Mouse (Mus musculus) embryonic facial prominence, embryonic 12.5 days (tissue): ENCODE measurements at regions not wholly inside any gene's neighbourhood (a gene's known extent, or its start where the extent isn't known, plus 50 kb on each side); places are given as distances from the start of the nearest gene placed in this dataset.

ENCODE experiments used
- ATAC-seq: fragments of 200-750 bp; cut with Nextera tagmentation; 2 replicates; pipeline ENCODE4 v1.8.0; 2017; ENCODE audit not compliant: insufficient number of reproducible peaks, insufficient read depth, low FRiP score, low TSS enrichment
- H3K27ac ChIP-seq: fragments of 300-500 bp; sonication (generic); 2 replicates; pipeline ENCODE4 v1.5.1; 2016; ENCODE audit warnings: mild to moderate bottlenecking
- H3K27me3 ChIP-seq: fragments of 300-500 bp; sonication (generic); 2 replicates; pipeline ENCODE4 v1.6.1; 2016; ENCODE audit warnings: mild to moderate bottlenecking, moderate library complexity
- H3K36me3 ChIP-seq: fragments of 300-500 bp; sonication (generic); 2 replicates; pipeline ENCODE4 v1.6.1; 2016; ENCODE audit warnings: mild to moderate bottlenecking
- H3K4me1 ChIP-seq: fragments of 300-500 bp; sonication (generic); 2 replicates; pipeline ENCODE4 v1.6.1; 2016
- H3K4me2 ChIP-seq: fragments of 300-500 bp; sonication (generic); replicated peaks from 2 replicates; pipeline ENCODE4 v1.6.1; 2016; ENCODE audit warnings: mild to moderate bottlenecking, moderate library complexity
- H3K4me3 ChIP-seq: fragments of 300-500 bp; sonication (generic); 2 replicates; pipeline ENCODE4 v1.5.1; 2016; ENCODE audit warnings: mild to moderate bottlenecking
- H3K9ac ChIP-seq: fragments of 300-500 bp; sonication (generic); 2 replicates; pipeline ENCODE4 v1.6.1; 2016; ENCODE audit warnings: mild to moderate bottlenecking, moderate library complexity
- H3K9me3 ChIP-seq: fragments of 300-500 bp; sonication (generic); 2 replicates; pipeline ENCODE4 v1.6.1; 2016; ENCODE audit warnings: mild to moderate bottlenecking, moderate library complexity
- WGBS: fragments of 180-500 bp; shearing (Covaris S2); methylation state at CpG from one replicate; pipeline ENCODE4 v1.1.7; 2016; 5-methylcytosine and 5-hydroxymethylcytosine counted together

- no peaks in the 10 kb centered on the region for H3K4me1 ChIP-seq
- no peak overlapping the region for H3K4me2 ChIP-seq
- no peak for ATAC-seq
- H3K36me3 ChIP-seq = no peaks in the 10 kb centered on the region
- no peak overlapping the region for H3K4me3 ChIP-seq
- no peak overlapping the region for H3K9ac ChIP-seq
- no peak overlapping the region for H3K27ac ChIP-seq
- 70% methylated on average over 1 of the region's 1 CpGs for WGBS
- H3K27me3 ChIP-seq = no peaks in the 10 kb centered on the region
- no peaks in the 10 kb centered on the region for H3K9me3 ChIP-seq
These were observed 65.3 kb downstream of the Lpar4 start for GRCm38 (mm10) chrX:106985684-106986083.

GRCm38 (mm10) chrX:106986794-106987193 is 66.4 kb downstream of the Lpar4 start:
- no peaks in the 10 kb centered on the region for H3K36me3 ChIP-seq
- no peak overlapping the region for H3K27ac ChIP-seq
- no peak overlapping the region for H3K9ac ChIP-seq
- WGBS = 45% methylated on average over 3 of the region's 3 CpGs
- no peaks in the 10 kb centered on the region for H3K27me3 ChIP-seq
- H3K4me1 ChIP-seq = no peaks in the 10 kb centered on the region
- no peak overlapping the region for H3K4me3 ChIP-seq
- no peak for ATAC-seq
- no peaks in the 10 kb centered on the region for H3K9me3 ChIP-seq
- no peak overlapping the region for H3K4me2 ChIP-seq

GRCm38 (mm10) chrX:106987779-106988178 is 67.4 kb downstream of the Lpar4 start:
- H3K4me1 ChIP-seq = no peaks in the 10 kb centered on the region
- H3K4me3 ChIP-seq = no peak overlapping the region
- no peaks in the 10 kb centered on the region for H3K27me3 ChIP-seq
- H3K9me3 ChIP-seq = no peaks in the 10 kb centered on the region
- H3K9ac ChIP-seq = no peak overlapping the region
- WGBS = 46% methylated on average over 4 of the region's 4 CpGs
- no peak overlapping the region for H3K4me2 ChIP-seq
- no peaks in the 10 kb centered on the region for H3K36me3 ChIP-seq
- H3K27ac ChIP-seq = no peak overlapping the region
- no peak for ATAC-seq

GRCm38 (mm10) chrX:107004496-107004895 is 83.8 kb upstream of the P2ry10 start:
- H3K9me3 ChIP-seq = no peaks in the 10 kb centered on the region
- WGBS = 49% methylated on average over 7 of the region's 7 CpGs
- no peaks in the 10 kb centered on the region for H3K27me3 ChIP-seq
- no peaks in the 10 kb centered on the region for H3K36me3 ChIP-seq
- H3K4me1 ChIP-seq = no peaks in the 10 kb centered on the region
- no peak overlapping the region for H3K4me3 ChIP-seq
- no peak overlapping the region for H3K27ac ChIP-seq
- H3K4me2 ChIP-seq = no peak overlapping the region
- H3K9ac ChIP-seq = no peak overlapping the region
- no peak for ATAC-seq

GRCm38 (mm10) chrX:107008968-107009367 is 79.3 kb upstream of the P2ry10 start:
- WGBS = 30% methylated on average over 4 of the region's 4 CpGs
- 0 out of 2 replicates have a peak, but pooled peaks have one; percentile 22 for ATAC-seq

GRCm38 (mm10) chrX:107012615-107013014 is 75.7 kb upstream of the P2ry10 start:
- no peaks in the 10 kb centered on the region for H3K36me3 ChIP-seq
- WGBS = 61% methylated on average over 3 of the region's 3 CpGs
- H3K27ac ChIP-seq = no peak overlapping the region

More at GRCm38 (mm10) chrX:107008968-107009367, 79.3 kb upstream of the P2ry10 start:
- H3K9me3 ChIP-seq = no peaks in the 10 kb centered on the region
- H3K4me1 ChIP-seq = no peaks in the 10 kb centered on the region
- no peak overlapping the region for H3K9ac ChIP-seq
- 0 out of 2 replicates have a peak overlapping the region, but pooled peaks have one; percentile 57 for H3K27ac ChIP-seq
- H3K4me2 ChIP-seq = no peak overlapping the region
- H3K4me3 ChIP-seq = no peak overlapping the region
- no peaks in the 10 kb centered on the region for H3K27me3 ChIP-seq
- H3K36me3 ChIP-seq = no peaks in the 10 kb centered on the region

GRCm38 (mm10) chrX:107015335-107015734 is 73.0 kb upstream of the P2ry10 start:
- H3K4me1 ChIP-seq = no peaks in the 10 kb centered on the region
- WGBS = 19% methylated on average over 1 of the region's 1 CpGs
- no peaks in the 10 kb centered on the region for H3K9me3 ChIP-seq

More at GRCm38 (mm10) chrX:107012615-107013014, 75.7 kb upstream of the P2ry10 start:
- no peaks in the 10 kb centered on the region for H3K4me1 ChIP-seq
- no peak overlapping the region for H3K9ac ChIP-seq
- H3K9me3 ChIP-seq = no peaks in the 10 kb centered on the region
- no peaks in the 10 kb centered on the region for H3K27me3 ChIP-seq
- H3K4me3 ChIP-seq = no peak overlapping the region
- no peak overlapping the region for H3K4me2 ChIP-seq
- ATAC-seq = no peak

GRCm38 (mm10) chrX:107031726-107032125 is 56.6 kb upstream of the P2ry10 start:
- ATAC-seq = no peak
- no peak overlapping the region for H3K27ac ChIP-seq

More at GRCm38 (mm10) chrX:107015335-107015734, 73.0 kb upstream of the P2ry10 start:
- Histone ChIP-seq H3K27ac (no peak overlapping the region), H3K4me2 (no peak overlapping the region), H3K4me3 (no peak overlapping the region), H3K36me3 (no peaks in the 10 kb centered on the region), H3K27me3 (no peaks in the 10 kb centered on the region), H3K9ac (no peak overlapping the region)
- no peak for ATAC-seq

GRCm38 (mm10) chrX:107038041-107038440 is 50.3 kb upstream of the P2ry10 start:
- Histone ChIP-seq H3K27me3 (no peaks in the 10 kb centered on the region), H3K9me3 (no peaks in the 10 kb centered on the region), H3K36me3 (no peaks in the 10 kb centered on the region), H3K27ac (no peak overlapping the region), H3K9ac (no peak overlapping the region), H3K4me2 (no peak overlapping the region), H3K4me3 (no peak overlapping the region), H3K4me1 (no peaks in the 10 kb centered on the region)
- no peak for ATAC-seq
- 81% methylated on average over 2 of the region's 2 CpGs for WGBS

More at GRCm38 (mm10) chrX:107031726-107032125, 56.6 kb upstream of the P2ry10 start:
- WGBS = 79% methylated on average over 1 of the region's 1 CpGs
- Histone ChIP-seq H3K36me3 (no peaks in the 10 kb centered on the region), H3K9me3 (no peaks in the 10 kb centered on the region), H3K9ac (no peak overlapping the region), H3K4me2 (no peak overlapping the region), H3K4me1 (no peaks in the 10 kb centered on the region), H3K4me3 (no peak overlapping the region), H3K27me3 (no peaks in the 10 kb centered on the region)
